Mouse (Mus musculus) natural killer cell, adult 2 months (primary cell): ENCODE measurements around the gene Setd3.

Experiments used
- DNase-seq, 2 experiments: peaks; one replicate each; pipeline ENCODE4 v3.0.0; 2022; ENCODE audit warnings: low spot score in 2 of 2

Setd3 gene

GRCm38 (mm10) chr12:108072907-108073306 lies 106.2 kb downstream of the Setd3 start:
- no peak for DNase-seq

- no peak for DNase-seq
Observed at GRCm38 (mm10) chr12:108070685-108071662, 108.1 kb downstream of the Setd3 start.

- no peak for DNase-seq
Observed at GRCm38 (mm10) chr12:108069504-108069903, 109.6 kb downstream of the Setd3 start.

GRCm38 (mm10) chr12:108067811-108068375 lies 111.2 kb downstream of the Setd3 start:
- DNase-seq: no peak

GRCm38 (mm10) chr12:108067231-108067630 lies 111.9 kb downstream of the Setd3 start:
- DNase-seq: no peak

GRCm38 (mm10) chr12:108064396-108064998 lies 114.6 kb downstream of the Setd3 start:
- DNase-seq: no peak

- DNase-seq: no peak
Observed at GRCm38 (mm10) chr12:108063986-108064385, 115.1 kb downstream of the Setd3 start.

GRCm38 (mm10) chr12:108062137-108062536 lies 117.0 kb downstream of the Setd3 start:
- no peak for DNase-seq

GRCm38 (mm10) chr12:108061661-108062060 lies 117.5 kb downstream of the Setd3 start:
- DNase-seq: no peak
